Mouse (Mus musculus): ENCODE results near the gene Tmem86b.

The Tmem86b gene

GRCm38 (mm10) chr7:4631031-4631430 lies at the start of gene Tmem86b:
TSS of gene Tmem86b (minus strand) at chr7:4631422.
- DNase-seq (ENCODE audit: extremely low read depth, low read depth, low spot score): no peak

- DNase-seq (ENCODE audit: extremely low read depth, low read depth, low spot score): peak; percentile 82
These were observed 44.0 kb upstream of the Tmem86b start for GRCm38 (mm10) chr7:4675200-4675599.

GRCm38 (mm10) chr7:4674114-4674731 lies 43.0 kb upstream of the Tmem86b start:
- no peak for DNase-seq (ENCODE audit: extremely low read depth, low read depth, low spot score)

GRCm38 (mm10) chr7:4671956-4672355 lies 40.7 kb upstream of the Tmem86b start:
- DNase-seq (ENCODE audit: extremely low read depth, low read depth, low spot score): peak; percentile 93

- DNase-seq (ENCODE audit: extremely low read depth, low read depth, low spot score): peak; percentile 66
These were observed 39.5 kb upstream of the Tmem86b start for GRCm38 (mm10) chr7:4670655-4671255.

GRCm38 (mm10) chr7:4669156-4669555 lies 37.9 kb upstream of the Tmem86b start:
- DNase-seq (ENCODE audit: extremely low read depth, low read depth, low spot score): no peak

GRCm38 (mm10) chr7:4668506-4668905 lies 37.3 kb upstream of the Tmem86b start:
- no peak for DNase-seq (ENCODE audit: extremely low read depth, low read depth, low spot score)

- DNase-seq (ENCODE audit: extremely low read depth, low read depth, low spot score): no peak
These were observed 35.6 kb upstream of the Tmem86b start for GRCm38 (mm10) chr7:4666871-4667270.

- DNase-seq (ENCODE audit: extremely low read depth, low read depth, low spot score): no peak
These were observed 32.5 kb upstream of the Tmem86b start for GRCm38 (mm10) chr7:4663742-4664141.

GRCm38 (mm10) chr7:4663179-4663578 lies 32.0 kb upstream of the Tmem86b start:
- DNase-seq (ENCODE audit: extremely low read depth, low read depth, low spot score): no peak

GRCm38 (mm10) chr7:4659911-4660443 lies 28.8 kb upstream of the Tmem86b start:
- DNase-seq (ENCODE audit: extremely low read depth, low read depth, low spot score): no peak

GRCm38 (mm10) chr7:4658912-4659551 lies 27.8 kb upstream of the Tmem86b start, which contains the start of gene Ppp6r1:
TSS of gene Ppp6r1 (minus strand) at chr7:4659019.
- DNase-seq (ENCODE audit: extremely low read depth, low read depth, low spot score): peak; percentile 61

- no peak for DNase-seq (ENCODE audit: extremely low read depth, low read depth, low spot score)
These were observed 27.1 kb upstream of the Tmem86b start for GRCm38 (mm10) chr7:4658128-4658907.

- DNase-seq (ENCODE audit: extremely low read depth, low read depth, low spot score): no peak
These were observed 26.4 kb upstream of the Tmem86b start for GRCm38 (mm10) chr7:4657521-4658127.

- DNase-seq (ENCODE audit: extremely low read depth, low read depth, low spot score): no peak
These were observed 25.6 kb upstream of the Tmem86b start for GRCm38 (mm10) chr7:4656818-4657217.

GRCm38 (mm10) chr7:4655916-4656315 lies 24.7 kb upstream of the Tmem86b start:
- DNase-seq (ENCODE audit: extremely low read depth, low read depth, low spot score): no peak

GRCm38 (mm10) chr7:4655393-4655792 lies 24.2 kb upstream of the Tmem86b start:
- no peak for DNase-seq (ENCODE audit: extremely low read depth, low read depth, low spot score)

GRCm38 (mm10) chr7:4654221-4654620 lies 23.0 kb upstream of the Tmem86b start:
- DNase-seq (ENCODE audit: extremely low read depth, low read depth, low spot score): no peak

GRCm38 (mm10) chr7:4653780-4654179 lies 22.6 kb upstream of the Tmem86b start:
- DNase-seq (ENCODE audit: extremely low read depth, low read depth, low spot score): no peak

GRCm38 (mm10) chr7:4653351-4653750 lies 22.1 kb upstream of the Tmem86b start:
- no peak for DNase-seq (ENCODE audit: extremely low read depth, low read depth, low spot score)

GRCm38 (mm10) chr7:4652726-4653125 lies 21.5 kb upstream of the Tmem86b start:
- no peak for DNase-seq (ENCODE audit: extremely low read depth, low read depth, low spot score)
